Mouse (Mus musculus): ENCODE data around the gene Fxyd5. TPM values are rescaled to one million over a fixed set of nuclear protein-coding genes. Genes with fewer than 3 reads are reported as not detected.

Gene Fxyd5
- polyA plus RNA-seq, 1 experiment from 2014 or later: 22.5 TPM

DNA sequence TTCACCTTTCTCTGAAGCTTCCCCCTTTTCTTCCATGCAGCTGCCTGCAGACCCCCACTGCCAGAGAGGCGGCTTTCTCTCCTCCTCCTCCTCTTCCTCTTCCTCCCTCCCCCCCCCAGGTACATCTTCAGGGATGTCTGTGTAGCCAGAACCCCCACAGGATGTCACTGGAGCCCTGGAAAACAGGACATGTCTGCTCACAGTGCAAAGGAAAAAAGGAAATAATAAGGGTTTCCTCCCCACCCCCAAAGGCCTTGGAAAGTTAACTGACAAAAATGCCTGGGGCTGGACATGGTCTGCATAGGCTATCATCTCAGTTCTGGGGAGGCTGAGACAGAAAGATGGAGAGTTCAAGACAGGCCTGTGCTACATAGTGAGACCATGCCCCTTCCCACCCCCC, 38.8 kb upstream of the Fxyd5 start:
- no peaks in the 10 kb centered on the region for H3K27me3 ChIP-seq (replicated peaks; ENCODE audit: control insufficient read depth, insufficient read depth, low read length)
- ATAC-seq: no peak
- H3K4me3 ChIP-seq (ENCODE audit: low read length): no peak overlapping the region
- no peak overlapping the region for H3K9ac ChIP-seq (ENCODE audit: low read depth, low read length)
- H3K36me3 ChIP-seq (ENCODE audit: control insufficient read depth, insufficient read depth, low read length): no peaks in the 10 kb centered on the region
- WGBS: 50% methylated on average over 1 of the region's 1 CpGs
- no peak overlapping the region for H3K4me2 ChIP-seq (ENCODE audit: low read depth, low read length)
- no peaks in the 10 kb centered on the region for H3K9me3 ChIP-seq (ENCODE audit: control insufficient read depth, low read length)
- H3K27ac ChIP-seq (ENCODE audit: low read length): no peak overlapping the region
- peaks cover 8% of the 10 kb centered on the region; the same call in 1 of the 2 replicates for H3K4me1 ChIP-seq (ENCODE audit: control insufficient read depth, insufficient read depth, low read length)

GRCm38 (mm10) chr7:31080611-31081010, 38.3 kb upstream of the Fxyd5 start:
- WGBS: 68% methylated on average over 3 of the region's 3 CpGs
- H3K27me3 ChIP-seq (replicated peaks; ENCODE audit: control insufficient read depth, insufficient read depth, low read length): no peaks in the 10 kb centered on the region
- ATAC-seq: no peak
- peaks cover 8% of the 10 kb centered on the region; the same call in 1 of the 2 replicates for H3K4me1 ChIP-seq (ENCODE audit: control insufficient read depth, insufficient read depth, low read length)
- no peaks in the 10 kb centered on the region for H3K36me3 ChIP-seq (ENCODE audit: control insufficient read depth, insufficient read depth, low read length)
- H3K9ac ChIP-seq (ENCODE audit: low read depth, low read length): no peak overlapping the region
- H3K9me3 ChIP-seq (ENCODE audit: control insufficient read depth, low read length): no peaks in the 10 kb centered on the region
- H3K27ac ChIP-seq (ENCODE audit: low read length): no peak overlapping the region
- no peak overlapping the region for H3K4me2 ChIP-seq (ENCODE audit: low read depth, low read length)
- H3K4me3 ChIP-seq (ENCODE audit: low read length): no peak overlapping the region

DNA sequence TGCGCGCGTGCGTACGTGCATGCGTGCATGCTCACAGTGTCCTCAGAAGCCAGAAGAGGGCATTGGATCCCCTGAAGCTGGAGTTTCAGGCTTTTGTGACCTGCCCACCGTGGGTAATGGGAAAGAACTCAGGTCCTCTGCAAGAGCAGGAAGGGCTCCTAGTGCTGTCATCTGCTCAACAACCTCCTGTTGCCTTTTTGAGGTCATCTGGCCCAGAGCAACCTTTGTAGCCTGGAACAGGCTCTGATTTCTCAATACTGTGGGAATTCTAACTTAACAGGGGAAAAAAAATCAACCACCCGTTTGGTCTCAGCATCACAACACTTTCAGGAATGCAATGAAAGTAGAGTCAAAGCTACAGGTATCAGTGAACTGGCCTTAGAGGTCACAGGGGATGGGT, 37.4 kb upstream of the Fxyd5 start:
- ATAC-seq: no peak
- H3K4me2 ChIP-seq (ENCODE audit: low read depth, low read length): no peak overlapping the region
- H3K27me3 ChIP-seq (replicated peaks; ENCODE audit: control insufficient read depth, insufficient read depth, low read length): no peaks in the 10 kb centered on the region
- H3K9ac ChIP-seq (ENCODE audit: low read depth, low read length): no peak overlapping the region
- 86% methylated on average over 8 of the region's 8 CpGs for WGBS
- no peaks in the 10 kb centered on the region for H3K36me3 ChIP-seq (ENCODE audit: control insufficient read depth, insufficient read depth, low read length)
- H3K27ac ChIP-seq (ENCODE audit: low read length): no peak overlapping the region
- H3K4me1 ChIP-seq (ENCODE audit: control insufficient read depth, insufficient read depth, low read length): peaks cover 8% of the 10 kb centered on the region; the same call in 1 of the 2 replicates
- H3K4me3 ChIP-seq (ENCODE audit: low read length): no peak overlapping the region
- no peaks in the 10 kb centered on the region for H3K9me3 ChIP-seq (ENCODE audit: control insufficient read depth, low read length)

- Histone ChIP-seq H3K27ac (ENCODE audit: low read length) (no peak overlapping the region), H3K9ac (ENCODE audit: low read depth, low read length) (no peak overlapping the region), H3K9me3 (ENCODE audit: control insufficient read depth, low read length) (no peaks in the 10 kb centered on the region), H3K36me3 (ENCODE audit: control insufficient read depth, insufficient read depth, low read length) (no peaks in the 10 kb centered on the region), H3K4me1 (ENCODE audit: control insufficient read depth, insufficient read depth, low read length) (peaks cover 12% of the 10 kb centered on the region; the same call in 1 of the 2 replicates), H3K4me2 (ENCODE audit: low read depth, low read length) (no peak overlapping the region), H3K27me3 (replicated peaks; ENCODE audit: control insufficient read depth, insufficient read depth, low read length) (no peaks in the 10 kb centered on the region), H3K4me3 (ENCODE audit: low read length) (no peak overlapping the region)
- no peak for ATAC-seq
- WGBS: 36% methylated on average over 5 of the region's 5 CpGs
These were observed 35.7 kb upstream of the Fxyd5 start for GRCm38 (mm10) chr7:31077885-31078445.

- H3K27ac ChIP-seq (ENCODE audit: low read length): no peak overlapping the region
- no peak overlapping the region for H3K9ac ChIP-seq (ENCODE audit: low read depth, low read length)
- 58% methylated on average over 6 of the region's 6 CpGs for WGBS
- H3K4me2 ChIP-seq (ENCODE audit: low read depth, low read length): no peak overlapping the region
- H3K27me3 ChIP-seq (replicated peaks; ENCODE audit: control insufficient read depth, insufficient read depth, low read length): no peaks in the 10 kb centered on the region
- H3K36me3 ChIP-seq (ENCODE audit: control insufficient read depth, insufficient read depth, low read length): no peaks in the 10 kb centered on the region
- H3K4me1 ChIP-seq (ENCODE audit: control insufficient read depth, insufficient read depth, low read length): peaks cover 14% of the 10 kb centered on the region
- H3K9me3 ChIP-seq (ENCODE audit: control insufficient read depth, low read length): no peaks in the 10 kb centered on the region
- H3K4me3 ChIP-seq (ENCODE audit: low read length): no peak overlapping the region
- peak; percentile 11; the same call in 1 of the 2 replicates for ATAC-seq
These were observed 35.2 kb upstream of the Fxyd5 start for GRCm38 (mm10) chr7:31077470-31077869.

- WGBS: 47% methylated on average over 5 of the region's 5 CpGs
- Histone ChIP-seq H3K9me3 (ENCODE audit: control insufficient read depth, low read length) (no peaks in the 10 kb centered on the region), H3K4me2 (ENCODE audit: low read depth, low read length) (peak within 1 kb of the TSS; percentile 8), H3K9ac (ENCODE audit: low read depth, low read length) (0 out of 2 replicates have a peak within 1 kb of the TSS, but pooled peaks have one; percentile 16), H3K27me3 (replicated peaks; ENCODE audit: control insufficient read depth, insufficient read depth, low read length) (no peaks in the 10 kb centered on the region), H3K4me3 (ENCODE audit: low read length) (peak within 1 kb of the TSS; percentile 9), H3K27ac (ENCODE audit: low read length) (no peak within 1 kb of the TSS), H3K36me3 (ENCODE audit: control insufficient read depth, insufficient read depth, low read length) (no peaks in the 10 kb centered on the region), H3K4me1 (ENCODE audit: control insufficient read depth, insufficient read depth, low read length) (peaks cover 21% of the 10 kb centered on the region)
- peak; percentile 65 for ATAC-seq
These were observed 34.2 kb upstream of the Fxyd5 start, which contains the start of gene Fxyd3 for GRCm38 (mm10) chr7:31076492-31076891. Gene Fxyd3 (minus strand): TSS chr7:31076704.

DNA sequence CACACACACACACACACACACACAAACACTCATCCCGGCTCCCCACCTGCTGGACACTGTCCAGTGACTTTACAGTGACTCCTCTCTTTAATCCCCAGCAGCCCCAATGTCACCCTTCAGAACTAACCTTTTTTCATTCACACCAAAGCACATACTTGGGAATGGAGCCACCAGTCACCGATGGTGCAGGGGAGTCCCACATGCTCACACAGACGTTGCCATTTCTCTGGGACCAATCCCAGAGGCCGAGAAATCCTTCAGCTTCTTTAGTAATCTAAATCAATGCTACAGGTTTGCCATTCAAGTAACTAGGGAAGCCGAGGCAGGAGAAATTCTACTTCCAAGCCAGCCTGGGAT, 32.4 kb upstream of the Fxyd5 start:
- no peaks in the 10 kb centered on the region for H3K9me3 ChIP-seq (ENCODE audit: control insufficient read depth, low read length)
- no peak overlapping the region for H3K4me3 ChIP-seq (ENCODE audit: low read length)
- H3K9ac ChIP-seq (ENCODE audit: low read depth, low read length): no peak overlapping the region
- H3K4me2 ChIP-seq (ENCODE audit: low read depth, low read length): no peak overlapping the region
- no peak overlapping the region for H3K27ac ChIP-seq (ENCODE audit: low read length)
- H3K4me1 ChIP-seq (ENCODE audit: control insufficient read depth, insufficient read depth, low read length): peaks cover 21% of the 10 kb centered on the region
- ATAC-seq: no peak
- 55% methylated on average over 5 of the region's 5 CpGs for WGBS
- H3K36me3 ChIP-seq (ENCODE audit: control insufficient read depth, insufficient read depth, low read length): no peaks in the 10 kb centered on the region
- H3K27me3 ChIP-seq (replicated peaks; ENCODE audit: control insufficient read depth, insufficient read depth, low read length): no peaks in the 10 kb centered on the region

DNA sequence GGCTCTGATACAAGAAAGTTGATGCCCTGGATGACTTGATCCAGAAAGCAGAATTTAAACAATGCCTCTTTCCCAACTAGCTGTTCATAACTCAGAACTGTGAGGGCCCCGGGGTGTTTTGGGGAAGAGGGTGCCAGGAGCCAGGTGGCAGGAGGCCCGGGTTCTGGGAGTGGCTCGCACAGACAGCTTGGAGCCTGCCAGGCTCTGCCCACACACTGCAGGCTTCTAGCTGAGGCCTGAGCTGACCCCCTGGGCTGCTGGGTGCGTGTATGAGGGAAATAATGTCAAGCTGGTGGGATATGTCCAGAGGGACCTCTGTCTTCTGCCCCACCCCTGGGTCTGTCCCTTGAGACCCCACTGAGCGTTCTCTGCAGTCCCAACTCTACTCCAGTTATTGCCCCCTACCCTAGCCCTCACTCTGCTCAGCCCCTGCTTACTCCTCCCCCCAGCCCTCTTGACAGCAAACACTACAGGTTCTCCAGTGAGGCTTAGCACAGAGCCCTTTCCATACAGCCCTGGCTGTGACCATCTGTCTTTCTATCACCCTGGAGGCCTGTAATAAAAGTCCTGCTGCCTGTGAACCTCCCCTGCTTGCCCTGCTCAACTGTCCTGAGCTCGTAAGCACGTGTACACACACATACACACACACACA, 31.9 kb upstream of the Fxyd5 start:
- Histone ChIP-seq H3K4me1 (ENCODE audit: control insufficient read depth, insufficient read depth, low read length) (peaks cover 21% of the 10 kb centered on the region), H3K4me2 (ENCODE audit: low read depth, low read length) (no peak overlapping the region), H3K27ac (ENCODE audit: low read length) (peak overlapping the region; percentile 4; the same call in 1 of the 2 replicates), H3K27me3 (replicated peaks; ENCODE audit: control insufficient read depth, insufficient read depth, low read length) (no peaks in the 10 kb centered on the region), H3K9ac (ENCODE audit: low read depth, low read length) (no peak overlapping the region), H3K9me3 (ENCODE audit: control insufficient read depth, low read length) (no peaks in the 10 kb centered on the region), H3K4me3 (ENCODE audit: low read length) (no peak overlapping the region), H3K36me3 (ENCODE audit: control insufficient read depth, insufficient read depth, low read length) (no peaks in the 10 kb centered on the region)
- ATAC-seq: 0 out of 2 replicates have a peak, but pooled peaks have one; percentile 6
- 52% methylated on average over 7 of the region's 7 CpGs for WGBS

GRCm38 (mm10) chr7:31073546-31073945, 31.3 kb upstream of the Fxyd5 start:
- Histone ChIP-seq H3K4me2 (ENCODE audit: low read depth, low read length) (no peak overlapping the region), H3K4me1 (ENCODE audit: control insufficient read depth, insufficient read depth, low read length) (peaks cover 21% of the 10 kb centered on the region), H3K27me3 (replicated peaks; ENCODE audit: control insufficient read depth, insufficient read depth, low read length) (no peaks in the 10 kb centered on the region), H3K36me3 (ENCODE audit: control insufficient read depth, insufficient read depth, low read length) (no peaks in the 10 kb centered on the region), H3K27ac (ENCODE audit: low read length) (peak overlapping the region; percentile 16), H3K4me3 (ENCODE audit: low read length) (no peak overlapping the region), H3K9me3 (ENCODE audit: control insufficient read depth, low read length) (no peaks in the 10 kb centered on the region), H3K9ac (ENCODE audit: low read depth, low read length) (no peak overlapping the region)
- peak; percentile 30; the same call in 1 of the 2 replicates for ATAC-seq
